In genomic region chr14:76824066-76824465, GRCm38 (mm10) we compare ENCODE assay signal across 16 mouse cellular contexts.
"Had no signal": no experiment of that assay in that cellular context is flagged by ENCODE, and none has a peak within 500 bp of the region (broad histone marks: within the 10 kb centered on the region; RNA-seq: fewer than 3 reads in every experiment).

No protein-coding gene starts in this region.

- H3K27ac ChIP-seq: midbrain, embryonic 10.5 days; midbrain, embryonic 12.5 days; neural tube, embryonic 13.5 days; neural tube, embryonic 15.5 days; stomach, embryonic 15.5 days; stomach, postnatal 0 days had no signal

- H3K4me3 ChIP-seq: midbrain, embryonic 10.5 days; midbrain, embryonic 12.5 days; myocyte; neural tube, embryonic 13.5 days; neural tube, embryonic 15.5 days; stomach, embryonic 15.5 days had no signal

- H3K27me3 ChIP-seq: neural tube, embryonic 13.5 days; neural tube, embryonic 15.5 days; stomach, embryonic 15.5 days had no signal

- H3K4me2 ChIP-seq: lung, embryonic 14.5 days; midbrain, embryonic 12.5 days; neural tube, embryonic 13.5 days; neural tube, embryonic 15.5 days; stomach, embryonic 15.5 days had no signal

- ATAC-seq: midbrain, embryonic 16.5 days had no signal

- H3K9ac ChIP-seq: lung, embryonic 14.5 days; midbrain, embryonic 12.5 days; neural tube, embryonic 13.5 days; neural tube, embryonic 15.5 days; stomach, embryonic 15.5 days had no signal

- DNase-seq: lung, adult 18-20 months; lung, embryonic 14.5 days; lung, postnatal 10 days; lung, postnatal 4 days; midbrain, embryonic 14.5 days; right cerebral cortex, postnatal 14 days; thymus, adult 2 months; thymus, postnatal 36 days had no signal

- H3K9me3 ChIP-seq: midbrain, embryonic 10.5 days; midbrain, embryonic 12.5 days; neural tube, embryonic 13.5 days; neural tube, embryonic 15.5 days; stomach, embryonic 15.5 days had no signal

- H3K36me3 ChIP-seq: midbrain, embryonic 10.5 days; midbrain, embryonic 12.5 days; neural tube, embryonic 13.5 days; neural tube, embryonic 15.5 days; stomach, embryonic 15.5 days had no signal
